Mouse (Mus musculus) midbrain, embryonic 14.5 days (tissue): ENCODE data around the gene E030018B13Rik. TPM values are rescaled to one million over a fixed set of nuclear protein-coding genes. Genes with fewer than 3 reads are reported as not detected.
A peak's percentile ranks its signal among the peaks of the same experiment; 100 is the strongest.

ENCODE experiments used
- ATAC-seq: fragments of 200-750 bp; cut with Nextera tagmentation; 2 replicates; pipeline ENCODE4 v1.8.0; 2017; ENCODE audit warnings: moderate number of reproducible peaks, moderate library complexity; ENCODE audit not compliant: low FRiP score, low TSS enrichment
- DNase-seq: peaks from one replicate; pipeline ENCODE4 v3.0.0-alpha.2; 2015
- H3K27ac ChIP-seq: fragments of 300-500 bp; sonication (generic); replicated peaks from 2 replicates; pipeline ENCODE4 v1.5.1; 2014; ENCODE audit warnings: mild to moderate bottlenecking, low read depth, low read length, moderate library complexity
- H3K27me3 ChIP-seq: fragments of 300-500 bp; sonication (generic); 2 replicates; pipeline ENCODE4 v1.6.1; 2014; ENCODE audit warnings: low read length, control low read depth, mixed read lengths; ENCODE audit not compliant: control insufficient read depth, insufficient read depth
- H3K36me3 ChIP-seq: fragments of 300-500 bp; sonication (generic); 2 replicates; pipeline ENCODE4 v1.6.1; 2014; ENCODE audit warnings: low read length, control low read depth; ENCODE audit not compliant: control insufficient read depth, insufficient read depth
- H3K4me1 ChIP-seq: fragments of 300-500 bp; sonication (generic); 2 replicates; pipeline ENCODE4 v1.6.1; 2014; ENCODE audit warnings: mild to moderate bottlenecking, antibody characterized with exemption, low read length, control low read depth; ENCODE audit not compliant: control insufficient read depth, insufficient read depth
- H3K4me2 ChIP-seq: fragments of 300-500 bp; sonication (generic); 2 replicates; pipeline ENCODE4 v1.6.1; 2014; ENCODE audit warnings: mild to moderate bottlenecking, low read length, moderate library complexity
- H3K4me3 ChIP-seq: fragments of 300-500 bp; sonication (generic); replicated peaks from 2 replicates; pipeline ENCODE4 v1.5.1; 2014; ENCODE audit warnings: low read depth, low read length
- H3K9ac ChIP-seq: fragments of 300-500 bp; sonication (generic); replicated peaks from 2 replicates; pipeline ENCODE4 v1.6.1; 2014; ENCODE audit warnings: mild to moderate bottlenecking, low read length, moderate library complexity
- H3K9me3 ChIP-seq: fragments of 300-500 bp; sonication (generic); 2 replicates; pipeline ENCODE4 v1.6.1; 2016; ENCODE audit warnings: low read length, control low read depth, mixed read lengths; ENCODE audit not compliant: control insufficient read depth
- WGBS: fragments of 180-500 bp; shearing (Covaris S2); extraction: QIAGEN DNeasy Blood & Tissue Kit; methylation state at CpG from one replicate; pipeline ENCODE4 v1.1.7; 2014; 5-methylcytosine and 5-hydroxymethylcytosine counted together
- polyA plus RNA-seq: library from polyadenylated mRNA; unstranded; fragments of >200 nt; fragmentation: Nextera tagmentation; extraction: Ambion mirVana; gene quantifications from 2 replicates; pipeline ENCODE4 v1.2.1, GENCODE M21; 2014

E030018B13Rik gene
- polyA plus RNA-seq, 1 experiment from 2014 or later, result not detected

- Histone ChIP-seq H3K27me3 (no peaks in the 10 kb centered on the region), H3K9me3 (no peaks in the 10 kb centered on the region), H3K36me3 (no peaks in the 10 kb centered on the region), H3K27ac (peak overlapping the region; percentile 89), H3K4me2 (peak overlapping the region; percentile 11; the same call in 1 of the 2 replicates), H3K9ac (no peak overlapping the region), H3K4me1 (peaks cover 39% of the 10 kb centered on the region), H3K4me3 (no peak overlapping the region)
- DNase-seq (peak; percentile 87), ATAC-seq (peak; percentile 87)
- WGBS, result 2% methylated on average over 16 of the region's 16 CpGs
Observed at GRCm38 (mm10) chr7:63956981-63957713, 40.5 kb downstream of the E030018B13Rik start.

GRCm38 (mm10) chr7:63957872-63958640 is 41.4 kb downstream of the E030018B13Rik start:
- Histone ChIP-seq H3K4me1 (peaks cover 33% of the 10 kb centered on the region), H3K4me2 (no peak overlapping the region; the same call in 1 of the 2 replicates), H3K27ac (peak overlapping the region; percentile 89), H3K9me3 (no peaks in the 10 kb centered on the region), H3K36me3 (no peaks in the 10 kb centered on the region), H3K4me3 (no peak overlapping the region), H3K9ac (no peak overlapping the region), H3K27me3 (no peaks in the 10 kb centered on the region)
- ATAC-seq (peak; percentile 34; the same call in 1 of the 2 replicates), DNase-seq (peak; percentile 70)
- WGBS, result 47% methylated on average over 12 of the region's 12 CpGs

DNA sequence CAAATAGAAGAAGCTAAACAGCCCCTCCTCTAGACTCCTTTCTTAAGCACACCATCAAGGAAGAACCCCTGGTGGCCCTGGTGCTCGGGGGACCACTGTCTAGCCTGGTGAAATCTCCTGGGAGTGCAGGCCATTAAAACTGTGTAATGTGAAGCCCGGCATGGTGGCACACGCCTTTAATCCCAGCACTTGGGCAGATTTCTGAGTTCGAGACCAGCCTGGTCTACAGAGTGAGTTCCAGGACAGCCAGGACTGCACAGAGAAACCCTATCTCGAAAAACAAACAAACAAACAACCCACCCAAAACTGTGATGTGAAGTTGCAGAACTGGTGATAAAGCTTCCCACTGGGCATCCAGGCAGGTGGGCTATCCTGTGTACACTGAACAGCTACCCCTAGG is 47.0 kb downstream of the E030018B13Rik start:
- ATAC-seq (no peak), DNase-seq (no peak)
- Histone ChIP-seq H3K36me3 (no peaks in the 10 kb centered on the region), H3K4me2 (no peak overlapping the region), H3K27ac (no peak overlapping the region), H3K9ac (no peak overlapping the region), H3K4me1 (peaks cover 10% of the 10 kb centered on the region; the same call in 1 of the 2 replicates), H3K4me3 (no peak overlapping the region), H3K27me3 (no peaks in the 10 kb centered on the region), H3K9me3 (no peaks in the 10 kb centered on the region)
- 75% methylated on average over 5 of the region's 5 CpGs for WGBS

DNA sequence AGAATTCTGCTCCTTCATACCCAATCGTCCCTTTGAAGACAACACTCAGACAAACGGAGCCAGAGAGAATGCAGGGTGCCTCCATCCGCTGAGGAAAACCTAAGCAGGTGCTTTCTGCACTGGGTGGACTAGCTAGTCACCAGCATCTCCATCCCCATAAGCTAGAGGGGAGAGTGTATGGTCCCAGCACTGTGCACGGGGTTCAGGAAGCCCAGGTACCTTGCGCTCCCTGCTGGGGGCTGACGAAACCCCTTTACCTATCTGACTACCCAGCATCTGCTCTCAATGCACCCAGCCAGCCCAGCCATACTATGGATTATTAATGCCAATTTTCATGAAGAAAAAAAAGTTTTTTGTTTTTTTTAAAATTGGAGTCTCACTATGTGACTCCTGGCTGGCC is 47.5 kb downstream of the E030018B13Rik start:
- H3K4me3 ChIP-seq, result no peak overlapping the region
- WGBS, result 81% methylated on average over 6 of the region's 6 CpGs

DNA sequence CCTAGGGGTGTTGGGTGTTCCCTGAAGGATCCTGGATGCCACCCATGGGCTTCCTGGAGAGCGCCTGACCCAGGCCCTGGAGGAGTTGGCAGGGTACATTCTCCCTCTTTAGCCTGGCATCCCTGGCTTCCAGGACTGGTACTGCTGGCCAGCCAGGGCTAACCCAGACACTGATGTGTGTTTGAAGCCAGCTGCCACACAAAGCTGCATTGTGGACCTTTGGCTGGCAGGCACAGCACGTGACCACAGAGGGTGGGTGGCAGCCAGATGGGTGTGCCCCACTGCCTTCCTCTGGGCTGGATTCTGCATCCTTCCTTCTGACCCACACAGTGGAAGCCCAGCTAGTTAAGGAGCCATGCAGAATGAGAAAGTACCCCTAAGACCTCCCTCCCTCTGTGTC is 48.5 kb downstream of the E030018B13Rik start:
- peak; percentile 73 for ATAC-seq
- Histone ChIP-seq H3K27ac (peak overlapping the region; percentile 45), H3K4me1 (0 out of 2 replicates have a peak, but pooled peaks cover 6% of the 10 kb centered on the region), H3K36me3 (no peaks in the 10 kb centered on the region), H3K9ac (no peak overlapping the region), H3K27me3 (no peaks in the 10 kb centered on the region), H3K4me3 (no peak overlapping the region), H3K9me3 (no peaks in the 10 kb centered on the region), H3K4me2 (no peak overlapping the region)
- WGBS, result 75% methylated on average over 2 of the region's 2 CpGs
- DNase-seq, result peak; percentile 62

More for the DNA sequence above, 47.5 kb downstream of the E030018B13Rik start:
- H3K9ac ChIP-seq, result no peak overlapping the region
- H3K36me3 ChIP-seq, result no peaks in the 10 kb centered on the region
- H3K4me2 ChIP-seq, result no peak overlapping the region
- no peak for ATAC-seq
- no peaks in the 10 kb centered on the region for H3K9me3 ChIP-seq
- H3K27ac ChIP-seq, result no peak overlapping the region
- H3K27me3 ChIP-seq, result no peaks in the 10 kb centered on the region
- DNase-seq, result no peak
- 0 out of 2 replicates have a peak, but pooled peaks cover 6% of the 10 kb centered on the region for H3K4me1 ChIP-seq

GRCm38 (mm10) chr7:63965635-63966418 is 49.2 kb downstream of the E030018B13Rik start:
- H3K27ac ChIP-seq, result peak overlapping the region; percentile 45
- no peak for DNase-seq

GRCm38 (mm10) chr7:63969941-63970340 is 53.3 kb downstream of the E030018B13Rik start:
- no peak overlapping the region for H3K4me3 ChIP-seq
- DNase-seq, result no peak
- H3K4me1 ChIP-seq, result 0 out of 2 replicates have a peak, but pooled peaks cover 5% of the 10 kb centered on the region
- H3K36me3 ChIP-seq, result no peaks in the 10 kb centered on the region
- H3K27ac ChIP-seq, result no peak overlapping the region
- 66% methylated on average over 3 of the region's 3 CpGs for WGBS
- H3K4me2 ChIP-seq, result no peak overlapping the region
- no peaks in the 10 kb centered on the region for H3K9me3 ChIP-seq
- no peak for ATAC-seq
- no peak overlapping the region for H3K9ac ChIP-seq
- no peaks in the 10 kb centered on the region for H3K27me3 ChIP-seq

More at GRCm38 (mm10) chr7:63965635-63966418, 49.2 kb downstream of the E030018B13Rik start:
- Histone ChIP-seq H3K9ac (no peak overlapping the region), H3K27me3 (no peaks in the 10 kb centered on the region), H3K4me1 (0 out of 2 replicates have a peak, but pooled peaks cover 6% of the 10 kb centered on the region), H3K4me2 (no peak overlapping the region), H3K36me3 (no peaks in the 10 kb centered on the region), H3K9me3 (no peaks in the 10 kb centered on the region), H3K4me3 (no peak overlapping the region)
- 86% methylated on average over 5 of the region's 5 CpGs for WGBS
- no peak for ATAC-seq
